28 mouse cellular contexts compared by ENCODE assay signal in genomic region chr3:84923670-84924069, GRCm38 (mm10).
DNase-seq lines count a peak whose midpoint lies in the region; ATAC-seq lines count a peak whose summit lies in the region.
"Had no signal": no experiment of that assay in that cellular context is flagged by ENCODE, and none has a peak within 500 bp of the region (broad histone marks: within the 10 kb centered on the region; RNA-seq: fewer than 3 reads in every experiment).

No protein-coding gene starts in this region.

- H3K4me1 ChIP-seq in lung, embryonic 16.5 days (replicated peaks; ENCODE audit: control insufficient read depth, insufficient read depth, low read length) = peaks cover 6% of the 10 kb centered on the region
- no peaks in the 10 kb centered on the region; the same call in 1 of the 2 replicates for H3K4me1 ChIP-seq in intestine, embryonic 16.5 days (ENCODE audit: control insufficient read depth, insufficient read depth, low read length)
- H3K4me1 ChIP-seq in stomach, embryonic 16.5 days (ENCODE audit: control insufficient read depth, insufficient read depth, low read length) = no peaks in the 10 kb centered on the region; the same call in 1 of the 2 replicates
- 0 out of 2 replicates have a peak, but pooled peaks cover 3% of the 10 kb centered on the region for H3K4me1 ChIP-seq in heart, embryonic 11.5 days (ENCODE audit: control insufficient read depth, insufficient read depth, low read length)
- H3K4me1 ChIP-seq: embryonic facial prominence, embryonic 13.5 days; embryonic facial prominence, embryonic 15.5 days; forebrain, embryonic 12.5 days had no signal

- no peaks in the 10 kb centered on the region for H3K27me3 ChIP-seq in lung, embryonic 16.5 days (ENCODE audit: control insufficient read depth, insufficient read depth, low read depth, low read length)
- no peaks in the 10 kb centered on the region for H3K27me3 ChIP-seq in intestine, embryonic 16.5 days (replicated peaks; ENCODE audit: control insufficient read depth, insufficient read depth, low read length)
- no peaks in the 10 kb centered on the region for H3K27me3 ChIP-seq in stomach, embryonic 16.5 days (ENCODE audit: control insufficient read depth, insufficient read depth, low read length)
- no peaks in the 10 kb centered on the region for H3K27me3 ChIP-seq in heart, embryonic 11.5 days (ENCODE audit: control insufficient read depth, insufficient read depth, low read length)
- H3K27me3 ChIP-seq: CH12.LX; embryonic facial prominence, embryonic 13.5 days; embryonic facial prominence, embryonic 15.5 days; forebrain, embryonic 12.5 days; Patski had no signal

- no peaks in the 10 kb centered on the region for H3K9me3 ChIP-seq in lung, embryonic 16.5 days (ENCODE audit: control insufficient read depth, low read length)
- H3K9me3 ChIP-seq in intestine, embryonic 16.5 days (ENCODE audit: control insufficient read depth, low read length) = no peaks in the 10 kb centered on the region
- H3K9me3 ChIP-seq in stomach, embryonic 16.5 days (replicated peaks; ENCODE audit: control insufficient read depth, low read length) = no peaks in the 10 kb centered on the region
- H3K9me3 ChIP-seq in heart, embryonic 11.5 days (replicated peaks; ENCODE audit: control insufficient read depth, low read length) = no peaks in the 10 kb centered on the region
- H3K9me3 ChIP-seq: embryonic facial prominence, embryonic 13.5 days; embryonic facial prominence, embryonic 15.5 days; forebrain, embryonic 10.5 days; forebrain, embryonic 12.5 days; G1E had no signal

- ATAC-seq in lung, embryonic 16.5 days (ENCODE audit: low read depth) = peak; percentile 63
- peak; percentile 83 for ATAC-seq in intestine, embryonic 16.5 days
- ATAC-seq in stomach, embryonic 16.5 days (ENCODE audit: insufficient read depth, low FRiP score) = peak; percentile 62; the same call in 1 of the 2 replicates
- no peak for ATAC-seq in heart, embryonic 11.5 days (replicated peaks; ENCODE audit: insufficient number of reproducible peaks, low FRiP score, low TSS enrichment)
- ATAC-seq: CD4-positive, CD25-positive, alpha-beta regulatory T cell, adult 4 months; forebrain, embryonic 14.5 days; forebrain, embryonic 16.5 days; Patski had no signal

- no peak overlapping the region for H3K9ac ChIP-seq in lung, embryonic 16.5 days (ENCODE audit: low read length)
- no peak overlapping the region for H3K9ac ChIP-seq in intestine, embryonic 16.5 days (ENCODE audit: low read depth, low read length)
- H3K9ac ChIP-seq in stomach, embryonic 16.5 days (ENCODE audit: low read length) = no peak overlapping the region
- no peak overlapping the region for H3K9ac ChIP-seq in heart, embryonic 11.5 days (ENCODE audit: low read depth, low read length)
- H3K9ac ChIP-seq: embryonic facial prominence, embryonic 13.5 days; embryonic facial prominence, embryonic 15.5 days; forebrain, embryonic 12.5 days had no signal

- H3K36me3 ChIP-seq in lung, embryonic 16.5 days (ENCODE audit: control insufficient read depth, insufficient read depth, low read length) = no peaks in the 10 kb centered on the region
- no peaks in the 10 kb centered on the region for H3K36me3 ChIP-seq in intestine, embryonic 16.5 days (ENCODE audit: control insufficient read depth, insufficient read depth, low read length)
- no peaks in the 10 kb centered on the region for H3K36me3 ChIP-seq in stomach, embryonic 16.5 days (ENCODE audit: control insufficient read depth, insufficient read depth, low read length)
- no peaks in the 10 kb centered on the region for H3K36me3 ChIP-seq in heart, embryonic 11.5 days (ENCODE audit: control insufficient read depth, insufficient read depth, low read length)
- H3K36me3 ChIP-seq: embryonic facial prominence, embryonic 13.5 days; embryonic facial prominence, embryonic 15.5 days; forebrain, embryonic 10.5 days; forebrain, embryonic 12.5 days had no signal

- no peak overlapping the region for H3K27ac ChIP-seq in lung, embryonic 16.5 days (ENCODE audit: low read length)
- H3K27ac ChIP-seq in intestine, embryonic 16.5 days (ENCODE audit: low read length) = no peak overlapping the region
- H3K27ac ChIP-seq in stomach, embryonic 16.5 days (ENCODE audit: low read length) = peak overlapping the region; percentile 48; the same call in 1 of the 2 replicates
- H3K27ac ChIP-seq in heart, embryonic 11.5 days (ENCODE audit: low read depth, low read length) = no peak overlapping the region
- H3K27ac ChIP-seq: embryonic facial prominence, embryonic 13.5 days; embryonic facial prominence, embryonic 15.5 days; forebrain, embryonic 10.5 days; forebrain, embryonic 12.5 days had no signal

- no peak overlapping the region for H3K4me2 ChIP-seq in lung, embryonic 16.5 days (ENCODE audit: low read depth, low read length)
- H3K4me2 ChIP-seq in intestine, embryonic 16.5 days (ENCODE audit: low read depth, low read length) = no peak overlapping the region
- no peak overlapping the region for H3K4me2 ChIP-seq in stomach, embryonic 16.5 days (ENCODE audit: low read depth, low read length)
- no peak overlapping the region for H3K4me2 ChIP-seq in heart, embryonic 11.5 days
- H3K4me2 ChIP-seq: embryonic facial prominence, embryonic 13.5 days; embryonic facial prominence, embryonic 15.5 days; forebrain, embryonic 12.5 days had no signal

- DNase-seq in lung, postnatal 10 days = no peak
- DNase-seq in ZHBTc4 (ENCODE audit: low read depth, low spot score) = peak; percentile 10
- DNase-seq in spleen, postnatal 10 days (ENCODE audit: low spot score in 2 of 2) = no peak
- no peak for DNase-seq in adrenal gland, postnatal 36 days
- DNase-seq: adrenal gland, adult 2 months; adrenal gland, postnatal 10 days; adrenal gland, postnatal 25 days; cerebellum, adult 11-12 months; cerebellum, adult 8-10 months; cerebellum, adult 9-11 months; cerebellum, postnatal 14 days; cerebellum, postnatal 36 days; embryo, embryonic 11 days had no signal

- WGBS in lung, embryonic 16.5 days = 65% methylated on average over 1 of the region's 1 CpGs
- 77% methylated on average over 1 of the region's 1 CpGs for WGBS in intestine, embryonic 16.5 days
- 66% methylated on average over 1 of the region's 1 CpGs for WGBS in stomach, embryonic 16.5 days
- WGBS in heart, embryonic 11.5 days (ENCODE audit: insufficient replicate concordance) = 74% methylated on average over 1 of the region's 1 CpGs

- no peak overlapping the region for H3K4me3 ChIP-seq in lung, embryonic 16.5 days (ENCODE audit: low read length)
- H3K4me3 ChIP-seq in intestine, embryonic 16.5 days (ENCODE audit: low read length) = no peak overlapping the region
- H3K4me3 ChIP-seq in stomach, embryonic 16.5 days (replicated peaks; ENCODE audit: low read length) = no peak overlapping the region
- H3K4me3 ChIP-seq in heart, embryonic 11.5 days (ENCODE audit: low read depth, low read length) = no peak overlapping the region
- H3K4me3 ChIP-seq: embryonic facial prominence, embryonic 13.5 days; embryonic facial prominence, embryonic 15.5 days; erythroblast, embryonic 14.5 days; forebrain, embryonic 10.5 days; forebrain, embryonic 12.5 days had no signal
